Mouse (Mus musculus): Measurements from ENCODE around the gene 7420426K07Rik.

GRCm38 (mm10) chr9:98929496-98929895 lies 26.6 kb downstream of the 7420426K07Rik start:
- TF ChIP-seq CTCF (IDR thresholded peaks at IDR 0.05; ENCODE audit: low read depth), result peak; percentile 65
- TF ChIP-seq EP300 (IDR thresholded peaks at IDR 0.05; ENCODE audit: low read depth), result no peak

All from liver, embryonic 14.5 days (tissue).